Mouse (Mus musculus) lung, embryonic 14.5 days (tissue): Measurements from ENCODE around the gene Insc. TPM values are rescaled to one million over a fixed set of nuclear protein-coding genes. Genes with fewer than 3 reads are reported as not detected.

Experiments
- ATAC-seq: fragments of 200-750 bp; cut with Nextera tagmentation; 2 replicates; pipeline ENCODE4 v1.8.0; 2017; ENCODE audit warnings: mild to moderate bottlenecking, moderate TSS enrichment, moderate library complexity; ENCODE audit not compliant: insufficient read depth
- DNase-seq: peaks from one replicate; pipeline ENCODE4 v3.0.0-alpha.2; 2015
- H3K27ac ChIP-seq: fragments of 300-500 bp; sonication (generic); 2 replicates; pipeline ENCODE4 v1.5.1; 2014; ENCODE audit warnings: low read depth, mild to moderate bottlenecking, moderate library complexity
- H3K27me3 ChIP-seq: fragments of 300-500 bp; sonication (generic); 2 replicates; pipeline ENCODE4 v1.6.1; 2014; ENCODE audit warnings: low read length, control low read depth; ENCODE audit not compliant: insufficient read depth
- H3K36me3 ChIP-seq: fragments of 300-500 bp; sonication (generic); 2 replicates; pipeline ENCODE4 v1.6.1; 2014; ENCODE audit warnings: control low read depth; ENCODE audit not compliant: insufficient read depth
- H3K4me1 ChIP-seq: fragments of 300-500 bp; sonication (generic); 2 replicates; pipeline ENCODE4 v1.6.1; 2014; ENCODE audit warnings: antibody characterized with exemption, control low read depth; ENCODE audit not compliant: insufficient read depth
- H3K4me2 ChIP-seq: fragments of 300-500 bp; sonication (generic); 2 replicates; pipeline ENCODE4 v1.6.1; 2014; ENCODE audit warnings: mild to moderate bottlenecking
- H3K4me3 ChIP-seq: fragments of 300-500 bp; sonication (generic); 2 replicates; pipeline ENCODE4 v1.5.1; 2014; ENCODE audit warnings: low read depth, low read length
- H3K9ac ChIP-seq: fragments of 300-500 bp; sonication (generic); 2 replicates; pipeline ENCODE4 v1.6.1; 2014
- H3K9me3 ChIP-seq: fragments of 300-500 bp; sonication (generic); 2 replicates; pipeline ENCODE4 v1.6.1; 2016; ENCODE audit warnings: low read depth, low read length, control low read depth
- CTCF ChIP-seq: IDR thresholded peaks from 2 replicates; pipeline ENCODE4 v1.5.1; 2016; ENCODE audit warnings: antibody characterized with exemption, low read depth
- WGBS: fragments of 180-500 bp; shearing (Covaris S2); extraction: QIAGEN DNeasy Blood & Tissue Kit; methylation state at CpG from one replicate; pipeline ENCODE4 v1.1.7; 2014; 5-methylcytosine and 5-hydroxymethylcytosine counted together
- polyA plus RNA-seq: library from polyadenylated mRNA; unstranded; fragments of >200 nt; fragmentation: Nextera tagmentation; extraction: Ambion mirVana; gene quantifications from 2 replicates; pipeline ENCODE4 v1.2.1, GENCODE M21; 2014

Insc gene
- polyA plus RNA-seq = 3.1 and 3.3 TPM in 2 replicates

DNA sequence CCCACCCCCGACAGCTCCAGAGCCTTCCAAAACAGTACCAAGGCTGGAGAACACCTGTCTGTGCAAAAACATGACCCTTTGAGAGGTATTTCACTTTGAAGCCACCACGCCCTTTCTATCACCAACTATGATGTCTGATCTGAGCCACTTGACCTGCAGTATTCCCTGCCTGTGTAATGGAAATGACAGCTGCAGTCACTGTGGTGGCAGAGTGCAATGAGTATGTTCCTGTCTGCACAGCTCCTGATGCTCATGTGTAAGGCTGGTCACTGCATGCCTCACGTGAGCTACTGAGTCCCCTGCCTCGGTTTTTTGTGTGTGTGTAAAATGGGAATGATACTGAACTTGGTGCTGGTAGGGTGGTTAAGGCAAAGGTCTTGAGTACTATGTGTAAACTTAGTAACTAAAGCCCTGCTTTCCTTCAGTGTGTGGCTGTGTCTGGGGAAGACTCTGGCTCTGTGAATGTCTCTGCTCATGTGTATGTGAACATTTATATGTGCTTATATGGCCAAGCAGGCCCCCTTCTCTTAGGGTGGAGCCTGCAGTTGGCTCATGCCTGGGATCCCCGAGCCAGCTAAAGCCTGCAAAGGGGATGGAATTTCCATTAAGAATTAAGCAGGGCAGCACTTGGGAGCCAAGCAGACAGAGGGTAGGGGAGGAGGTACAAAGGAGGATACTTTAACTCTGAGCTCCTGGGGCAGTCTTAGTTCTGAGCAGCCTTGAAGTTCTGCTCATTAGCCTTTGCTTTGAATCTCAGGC, at the start of gene Insc:
Gene Insc, plus strand, starts transcription at position 673 of the 759 bp plus-strand sequence.
- TF ChIP-seq CTCF = no peak
- Histone ChIP-seq H3K4me1 (peaks cover 11% of the 10 kb centered on the region), H3K4me2 (no peak within 1 kb of the TSS; the same call in 1 of the 2 replicates), H3K27ac (no peak within 1 kb of the TSS), H3K9me3 (no peaks in the 10 kb centered on the region), H3K36me3 (no peaks in the 10 kb centered on the region), H3K27me3 (peaks cover 15% of the 10 kb centered on the region), H3K4me3 (no peak within 1 kb of the TSS), H3K9ac (no peak within 1 kb of the TSS)
- ATAC-seq (no peak), DNase-seq (no peak)
- 64% methylated on average over 5 of the region's 5 CpGs for WGBS

DNA sequence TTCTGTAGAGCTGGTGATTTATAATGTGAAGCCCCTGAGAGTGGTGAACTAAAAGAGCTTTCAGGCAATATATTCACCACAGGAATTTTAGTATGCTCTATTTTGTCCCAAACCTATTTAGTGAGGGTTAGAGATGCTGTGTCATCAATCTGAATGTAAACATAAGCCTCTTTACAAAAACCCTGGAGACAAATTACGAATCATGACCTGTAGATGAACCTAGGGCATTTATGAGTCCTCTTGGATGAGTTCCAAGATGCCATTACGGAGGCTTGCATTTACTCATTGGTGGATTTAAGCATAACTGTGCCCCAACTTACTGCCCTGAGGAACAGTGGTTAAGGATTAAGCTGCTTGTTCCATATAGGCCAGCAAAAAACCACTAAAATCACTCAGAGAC, 42.6 kb upstream of the Insc start:
- H3K9ac ChIP-seq = no peak overlapping the region
- TF ChIP-seq CTCF = no peak
- H3K36me3 ChIP-seq = no peaks in the 10 kb centered on the region
- no peaks in the 10 kb centered on the region for H3K9me3 ChIP-seq
- 20% methylated on average over 2 of the region's 2 CpGs for WGBS
- H3K4me2 ChIP-seq = no peak overlapping the region
- no peak for ATAC-seq
- H3K4me3 ChIP-seq = no peak overlapping the region
- peak; percentile 18 for DNase-seq
- no peaks in the 10 kb centered on the region for H3K4me1 ChIP-seq
- no peak overlapping the region for H3K27ac ChIP-seq
- H3K27me3 ChIP-seq = no peaks in the 10 kb centered on the region

DNA sequence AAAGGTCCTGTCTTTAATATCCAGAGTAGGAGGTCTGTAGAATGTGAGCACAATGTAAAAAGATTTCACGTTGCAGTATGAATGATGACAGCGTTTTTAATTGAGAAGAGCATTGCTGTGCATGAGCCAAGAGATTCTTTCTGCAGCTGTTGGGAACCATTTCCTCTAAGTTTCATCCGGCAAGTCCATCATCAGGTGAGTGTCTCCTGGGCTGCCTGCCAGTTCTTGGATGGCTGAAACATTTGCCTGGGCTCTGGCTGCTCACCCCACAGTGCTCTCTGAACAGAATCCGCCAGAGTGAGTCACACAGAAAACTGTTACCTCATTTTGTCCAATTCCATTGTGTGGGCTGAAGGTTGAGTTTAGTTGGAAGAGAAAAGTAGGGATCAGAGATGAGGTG, 36.8 kb upstream of the Insc start:
- ATAC-seq = no peak
- Histone ChIP-seq H3K27ac (no peak overlapping the region), H3K36me3 (no peaks in the 10 kb centered on the region), H3K4me3 (no peak overlapping the region), H3K27me3 (no peaks in the 10 kb centered on the region), H3K9me3 (no peaks in the 10 kb centered on the region), H3K4me1 (no peaks in the 10 kb centered on the region), H3K4me2 (no peak overlapping the region), H3K9ac (no peak overlapping the region)
- DNase-seq = no peak
- no peak for TF ChIP-seq CTCF
- WGBS = 63% methylated on average over 4 of the region's 4 CpGs

DNA sequence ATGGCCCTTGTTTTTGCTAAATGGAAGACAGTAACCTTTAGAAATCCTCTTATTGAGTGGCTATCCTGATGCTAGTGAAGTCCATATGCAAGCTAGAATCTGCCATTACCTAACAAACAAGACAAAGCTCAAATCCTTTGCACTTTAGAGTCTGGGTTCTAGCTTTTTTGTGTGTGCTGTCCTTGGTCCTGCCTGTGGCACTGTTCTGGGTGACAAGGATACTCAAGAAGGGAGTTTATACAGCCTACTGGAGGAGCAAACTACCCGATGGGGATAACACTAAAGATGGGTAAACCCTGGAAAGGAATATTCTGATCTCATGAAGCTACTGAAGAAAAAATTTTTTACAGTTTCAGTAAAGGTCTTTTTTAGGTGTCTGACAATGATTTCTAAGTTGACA, 36.1 kb upstream of the Insc start:
- 67% methylated on average over 1 of the region's 1 CpGs for WGBS
- H3K9ac ChIP-seq = no peak overlapping the region
- no peaks in the 10 kb centered on the region for H3K9me3 ChIP-seq
- no peaks in the 10 kb centered on the region for H3K36me3 ChIP-seq
- no peak overlapping the region for H3K27ac ChIP-seq
- DNase-seq (peak; percentile 30), ATAC-seq (no peak)
- H3K4me1 ChIP-seq = no peaks in the 10 kb centered on the region
- no peaks in the 10 kb centered on the region for H3K27me3 ChIP-seq
- H3K4me2 ChIP-seq = no peak overlapping the region
- TF ChIP-seq CTCF = no peak
- H3K4me3 ChIP-seq = no peak overlapping the region

DNA sequence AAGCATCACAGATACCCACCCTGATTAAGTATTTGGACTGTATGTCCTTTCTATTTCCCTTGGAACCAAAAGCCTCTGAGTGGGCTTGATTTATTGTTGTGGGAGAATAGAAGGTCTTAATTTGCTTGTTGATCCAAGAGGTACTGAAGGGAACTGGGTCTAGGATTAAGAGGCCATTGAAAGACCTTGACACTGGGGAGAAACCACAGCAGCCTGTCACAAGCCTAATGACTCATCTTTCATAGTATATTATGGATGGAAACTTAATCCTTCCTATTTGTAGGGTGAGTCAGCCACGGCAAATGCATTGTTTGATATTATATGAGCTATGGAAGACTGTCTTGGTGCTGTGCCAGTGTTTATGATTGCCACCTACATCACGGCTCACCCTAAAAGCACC, 33.1 kb upstream of the Insc start:
- H3K36me3 ChIP-seq = no peaks in the 10 kb centered on the region
- DNase-seq = no peak
- H3K4me1 ChIP-seq = no peaks in the 10 kb centered on the region
- H3K4me2 ChIP-seq = no peak overlapping the region
- H3K27me3 ChIP-seq = no peaks in the 10 kb centered on the region
- no peak overlapping the region for H3K27ac ChIP-seq
- H3K9me3 ChIP-seq = no peaks in the 10 kb centered on the region
- no peak for ATAC-seq
- no peak overlapping the region for H3K9ac ChIP-seq
- TF ChIP-seq CTCF = no peak
- H3K4me3 ChIP-seq = no peak overlapping the region
- 74% methylated on average over 2 of the region's 2 CpGs for WGBS

DNA sequence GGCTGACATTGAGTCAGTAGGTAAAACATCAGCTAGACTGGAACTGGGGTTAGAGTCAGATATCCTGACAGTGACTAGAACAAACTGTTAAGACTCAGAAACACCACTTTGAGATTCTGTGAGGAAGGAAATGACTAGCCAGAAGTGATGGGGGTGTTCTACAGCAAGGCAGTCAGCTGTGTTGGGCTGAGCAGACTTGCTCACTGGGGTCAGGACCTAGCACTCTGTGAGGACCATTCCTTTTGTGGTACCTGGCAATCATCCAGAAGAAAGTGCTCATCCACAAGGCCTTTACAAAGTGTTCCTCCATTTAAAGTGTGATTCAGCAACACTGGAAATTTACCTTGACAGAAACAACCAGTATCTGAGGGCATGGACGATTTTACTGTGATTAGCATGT, 31.0 kb upstream of the Insc start:
- no peak for TF ChIP-seq CTCF
- ATAC-seq (no peak), DNase-seq (no peak)
- Histone ChIP-seq H3K9ac (no peak overlapping the region), H3K4me2 (no peak overlapping the region), H3K36me3 (no peaks in the 10 kb centered on the region), H3K4me1 (no peaks in the 10 kb centered on the region), H3K27ac (no peak overlapping the region), H3K9me3 (no peaks in the 10 kb centered on the region), H3K4me3 (no peak overlapping the region), H3K27me3 (peaks cover 10% of the 10 kb centered on the region; the same call in 1 of the 2 replicates)
- 51% methylated on average over 1 of the region's 1 CpGs for WGBS

DNA sequence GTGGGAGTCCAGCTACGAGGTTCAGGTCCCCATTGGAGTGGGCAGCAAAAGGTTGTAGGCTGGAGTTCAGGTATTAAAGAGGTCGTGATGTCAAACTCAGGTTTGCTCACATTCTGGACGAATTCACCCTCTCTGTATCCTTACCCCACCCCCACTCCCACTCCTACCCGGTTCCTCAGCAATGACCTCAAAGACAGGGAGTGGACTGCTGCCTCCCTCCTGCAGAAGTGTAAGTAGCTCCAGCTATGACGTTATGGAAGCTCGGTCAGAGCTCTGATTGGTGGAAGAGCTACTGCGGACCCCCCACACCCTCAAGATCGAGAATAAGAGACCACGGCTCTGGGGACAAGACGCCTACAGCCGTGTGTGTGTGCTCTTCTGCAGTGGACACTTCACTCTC, 25.2 kb upstream of the Insc start, which contains the start of gene Calcb:
Gene Calcb, plus strand, starts transcription at position 344 of the 400 bp plus-strand sequence.
- peaks cover 39% of the 10 kb centered on the region for H3K27me3 ChIP-seq
- H3K4me3 ChIP-seq = no peak within 1 kb of the TSS
- peak within 1 kb of the TSS; percentile 41 for H3K4me2 ChIP-seq
- H3K9ac ChIP-seq = no peak within 1 kb of the TSS
- H3K4me1 ChIP-seq = no peaks in the 10 kb centered on the region
- no peak within 1 kb of the TSS for H3K27ac ChIP-seq
- ATAC-seq (no peak), DNase-seq (no peak)
- H3K9me3 ChIP-seq = no peaks in the 10 kb centered on the region
- no peaks in the 10 kb centered on the region for H3K36me3 ChIP-seq
- WGBS = 9% methylated on average over 11 of the region's 11 CpGs
- no peak for TF ChIP-seq CTCF
